Mouse (Mus musculus) thymus, adult 2 months (tissue): ENCODE measurements around the gene Col6a5. TPM values are rescaled to one million over a fixed set of nuclear protein-coding genes. Genes with fewer than 3 reads are reported as not detected.

Experiments used
- DNase-seq: peaks from one replicate; pipeline ENCODE4 v3.0.0; 2021
- H3K27ac ChIP-seq: fragments of 200-500 bp; 2 replicates; pipeline ENCODE4 v1.5.1; 2012; ENCODE audit warnings: low read length, control low read depth; ENCODE audit not compliant: control insufficient read depth, insufficient read depth
- H3K27me3 ChIP-seq: fragments of 200-500 bp; 2 replicates; pipeline ENCODE4 v1.6.1; 2012; ENCODE audit warnings: mild to moderate bottlenecking, low read length, moderate library complexity, mixed read lengths; ENCODE audit not compliant: control insufficient read depth, insufficient read depth
- H3K36me3 ChIP-seq: fragments of 200-500 bp; 2 replicates; pipeline ENCODE4 v1.6.1; 2012; ENCODE audit warnings: mild to moderate bottlenecking, low read length, moderate library complexity; ENCODE audit not compliant: control insufficient read depth, insufficient read depth
- H3K4me1 ChIP-seq: fragments of 200-500 bp; replicated peaks from 2 replicates; pipeline ENCODE4 v1.6.1; 2012; ENCODE audit warnings: low read length; ENCODE audit not compliant: control insufficient read depth, insufficient read depth
- H3K4me3 ChIP-seq: fragments of 200-500 bp; 2 replicates; pipeline ENCODE4 v1.5.1; 2012; ENCODE audit warnings: mild to moderate bottlenecking, low read length, control low read depth, moderate library complexity; ENCODE audit not compliant: control insufficient read depth, insufficient read depth
- CTCF ChIP-seq: fragments of 200-500 bp; IDR thresholded peaks from 2 replicates; pipeline ENCODE4 v1.5.1; 2012; ENCODE audit warnings: mild to moderate bottlenecking, control low read depth, low read length, moderate library complexity, borderline replicate concordance; ENCODE audit not compliant: control insufficient read depth, poor library complexity, insufficient read depth; ENCODE audit errors: extremely low read depth
- POLR2A ChIP-seq: fragments of 200-500 bp; IDR thresholded peaks from 2 replicates; pipeline ENCODE4 v1.6.1; 2012; ENCODE audit warnings: mild to moderate bottlenecking, low read length, control low read depth, moderate library complexity; ENCODE audit not compliant: control insufficient read depth, poor library complexity, insufficient read depth; ENCODE audit errors: extremely low read depth
- WGBS: fragments of 180-500 bp; shearing (Covaris S2); methylation state at CpG from one replicate; pipeline ENCODE4 v1.1.7; 2018; 5-methylcytosine and 5-hydroxymethylcytosine counted together
- polyA plus RNA-seq: library from polyadenylated mRNA; depleted of rRNA; stranded (reverse); fragments of >200 nt; gene quantifications from 2 replicates; pipeline ENCODE4 v1.2.3, GENCODE M21; 2012

Gene Col6a5
- polyA plus RNA-seq, 1 experiment, result 0.84 TPM

DNA sequence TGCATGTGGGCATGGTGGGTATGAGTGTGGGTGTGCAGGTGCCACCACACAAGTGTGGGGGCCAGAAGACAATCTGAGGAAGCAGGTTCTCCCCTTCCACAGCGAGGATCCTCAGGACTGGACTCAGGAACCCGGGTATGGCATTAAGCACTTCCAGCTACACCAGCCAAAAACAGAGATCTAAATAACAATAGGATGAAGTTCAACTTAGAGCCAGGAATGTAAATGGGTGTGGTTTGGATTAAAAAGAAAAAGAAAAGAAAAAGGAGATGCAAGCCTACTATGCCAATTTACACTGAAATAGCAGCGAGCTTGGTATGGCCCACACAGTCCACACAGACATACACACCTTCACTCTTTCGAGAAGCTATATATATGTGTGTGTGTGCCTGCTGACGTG is 7.5 kb upstream of the Col6a5 start:
- Histone ChIP-seq H3K4me3 (no peak overlapping the region), H3K27me3 (no peaks in the 10 kb centered on the region), H3K27ac (no peak overlapping the region), H3K4me1 (no peaks in the 10 kb centered on the region), H3K36me3 (no peaks in the 10 kb centered on the region)
- 80% methylated on average over 5 of the region's 5 CpGs for WGBS
- DNase-seq, result no peak
- TF ChIP-seq CTCF (no peak), POLR2A (no peak)

DNA sequence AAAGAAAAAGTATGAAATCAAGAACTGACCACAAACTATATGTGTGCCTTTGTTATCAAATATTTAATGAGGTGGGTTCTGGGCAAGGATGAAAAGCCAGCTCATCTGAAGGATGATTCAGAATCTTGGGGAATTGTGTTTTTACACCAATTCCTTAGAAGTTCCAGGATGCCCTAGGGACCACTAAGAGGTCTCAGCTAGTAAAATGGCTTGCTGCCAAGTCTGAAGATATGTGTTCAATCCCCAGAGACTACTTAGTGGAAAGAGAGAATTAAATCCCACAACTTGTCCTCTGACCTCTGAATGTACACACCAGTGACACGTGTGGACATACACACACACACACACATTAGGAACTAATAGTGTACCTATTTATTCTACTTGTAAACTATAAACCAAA is 1.3 kb downstream of the Col6a5 start:
- H3K4me3 ChIP-seq, result no peak overlapping the region
- H3K4me1 ChIP-seq, result no peaks in the 10 kb centered on the region
- no peak for DNase-seq
- 84% methylated on average over 1 of the region's 1 CpGs for WGBS
- TF ChIP-seq CTCF (no peak), POLR2A (no peak)
- H3K27ac ChIP-seq, result no peak overlapping the region
- no peaks in the 10 kb centered on the region for H3K27me3 ChIP-seq
- H3K36me3 ChIP-seq, result no peaks in the 10 kb centered on the region

DNA sequence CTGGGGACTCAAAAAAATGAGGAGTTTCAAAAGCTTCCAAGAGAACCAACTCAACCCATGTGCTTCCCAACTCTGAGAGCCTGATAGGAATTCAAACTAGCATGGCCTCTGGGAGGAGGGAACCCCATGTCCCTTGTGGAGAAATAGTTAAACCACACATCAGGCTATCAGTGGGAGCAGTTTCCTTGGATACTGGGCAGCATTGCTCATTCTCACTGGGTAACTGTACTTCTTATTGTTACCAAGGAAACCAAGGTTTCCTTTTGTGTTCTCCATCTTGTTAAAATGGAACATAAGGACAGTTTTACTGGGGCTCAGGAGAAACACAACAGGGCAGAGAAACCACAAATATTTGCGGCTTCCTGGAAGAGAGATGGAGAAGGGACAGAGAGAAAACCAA is 10.7 kb downstream of the Col6a5 start:
- DNase-seq, result no peak
- no peaks in the 10 kb centered on the region for H3K4me1 ChIP-seq
- no peaks in the 10 kb centered on the region for H3K27me3 ChIP-seq
- 75% methylated on average over 1 of the region's 1 CpGs for WGBS
- H3K4me3 ChIP-seq, result no peak overlapping the region
- H3K27ac ChIP-seq, result no peak overlapping the region
- H3K36me3 ChIP-seq, result no peaks in the 10 kb centered on the region
- no peak for TF ChIP-seq POLR2A
- TF ChIP-seq CTCF, result no peak

DNA sequence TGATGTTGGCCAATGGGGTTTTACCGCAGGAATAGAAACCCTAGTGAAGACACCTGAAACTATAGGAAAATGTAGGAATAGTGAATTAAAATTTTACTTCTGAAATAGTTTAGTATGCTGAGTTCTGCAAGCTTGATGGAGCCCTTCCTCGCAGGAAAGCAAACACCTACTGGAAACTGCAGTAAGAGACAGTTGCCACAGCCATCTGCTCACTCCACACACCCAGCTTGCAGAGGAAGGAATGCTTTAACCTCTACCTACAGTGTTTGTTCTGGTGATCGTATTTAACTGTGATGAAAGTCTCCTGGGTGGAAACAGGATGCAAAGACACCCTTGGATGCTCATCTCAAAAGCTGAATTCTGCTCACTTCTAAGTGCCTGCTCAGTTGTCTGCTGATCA is 12.9 kb downstream of the Col6a5 start:
- Histone ChIP-seq H3K4me1 (no peaks in the 10 kb centered on the region), H3K4me3 (no peak overlapping the region), H3K27ac (no peak overlapping the region), H3K36me3 (no peaks in the 10 kb centered on the region), H3K27me3 (no peaks in the 10 kb centered on the region)
- 79% methylated on average over 3 of the region's 3 CpGs for WGBS
- DNase-seq, result no peak
- TF ChIP-seq POLR2A (no peak), CTCF (no peak)

- no peak for TF ChIP-seq CTCF
- TF ChIP-seq POLR2A, result no peak
- DNase-seq, result no peak
- Histone ChIP-seq H3K4me3 (no peak overlapping the region), H3K27me3 (no peaks in the 10 kb centered on the region), H3K4me1 (no peaks in the 10 kb centered on the region), H3K36me3 (no peaks in the 10 kb centered on the region), H3K27ac (no peak overlapping the region)
- WGBS, result 86% methylated on average over 6 of the region's 6 CpGs
Measured at GRCm38 (mm10) chr9:105933816-105934215, 26.6 kb downstream of the Col6a5 start.

- Histone ChIP-seq H3K27ac (no peak overlapping the region), H3K27me3 (no peaks in the 10 kb centered on the region), H3K4me3 (no peak overlapping the region), H3K36me3 (no peaks in the 10 kb centered on the region), H3K4me1 (no peaks in the 10 kb centered on the region)
- TF ChIP-seq POLR2A, result no peak
- TF ChIP-seq CTCF, result no peak
- WGBS, result 85% methylated on average over 4 of the region's 4 CpGs
- no peak for DNase-seq
Measured at GRCm38 (mm10) chr9:105929287-105929686, 31.2 kb downstream of the Col6a5 start.

GRCm38 (mm10) chr9:105928406-105929071 is 31.9 kb downstream of the Col6a5 start:
- H3K27me3 ChIP-seq, result no peaks in the 10 kb centered on the region
- H3K27ac ChIP-seq, result no peak overlapping the region
- TF ChIP-seq CTCF (no peak), POLR2A (no peak)
- 76% methylated on average over 6 of the region's 6 CpGs for WGBS
- no peaks in the 10 kb centered on the region for H3K36me3 ChIP-seq
- no peak overlapping the region for H3K4me3 ChIP-seq
- H3K4me1 ChIP-seq, result no peaks in the 10 kb centered on the region
- DNase-seq, result no peak

DNA sequence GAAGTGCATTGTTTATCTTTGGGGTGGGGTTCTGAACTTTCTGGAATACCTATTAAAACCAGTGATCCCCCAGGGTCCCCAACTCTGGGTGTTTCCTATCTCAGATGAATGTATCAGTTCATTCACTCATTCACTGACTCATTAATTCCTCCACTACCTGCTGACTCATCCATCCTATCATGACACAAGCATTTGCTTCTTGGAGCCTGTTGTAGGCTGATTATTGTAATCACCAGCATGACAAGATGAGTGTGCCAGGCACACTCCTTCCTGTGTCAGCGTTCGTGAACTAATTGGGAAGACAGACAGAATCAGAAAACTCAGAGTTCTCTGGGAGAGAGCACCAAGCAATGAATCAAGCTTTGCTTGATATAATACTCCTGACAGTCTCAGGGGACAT is 36.8 kb downstream of the Col6a5 start:
- H3K4me1 ChIP-seq, result no peaks in the 10 kb centered on the region
- TF ChIP-seq POLR2A, result no peak
- TF ChIP-seq CTCF, result no peak
- H3K27ac ChIP-seq, result no peak overlapping the region
- H3K27me3 ChIP-seq, result no peaks in the 10 kb centered on the region
- no peak overlapping the region for H3K4me3 ChIP-seq
- WGBS, result 81% methylated on average over 2 of the region's 2 CpGs
- H3K36me3 ChIP-seq, result no peaks in the 10 kb centered on the region
- no peak for DNase-seq
